Mouse (Mus musculus) cerebellum, adult 8-10 months (tissue): ENCODE measurements around the gene Pim3.
A peak's percentile ranks its signal among the peaks of the same experiment; 100 is the strongest.

ENCODE experiments used
- DNase-seq: peaks from one replicate; pipeline ENCODE4 v3.0.0; 2022

The Pim3 gene

GRCm38 (mm10) chr15:88837977-88838376, 24.0 kb upstream of the Pim3 start:
- DNase-seq: no peak

GRCm38 (mm10) chr15:88839271-88839670, 22.7 kb upstream of the Pim3 start:
- no peak for DNase-seq

DNA sequence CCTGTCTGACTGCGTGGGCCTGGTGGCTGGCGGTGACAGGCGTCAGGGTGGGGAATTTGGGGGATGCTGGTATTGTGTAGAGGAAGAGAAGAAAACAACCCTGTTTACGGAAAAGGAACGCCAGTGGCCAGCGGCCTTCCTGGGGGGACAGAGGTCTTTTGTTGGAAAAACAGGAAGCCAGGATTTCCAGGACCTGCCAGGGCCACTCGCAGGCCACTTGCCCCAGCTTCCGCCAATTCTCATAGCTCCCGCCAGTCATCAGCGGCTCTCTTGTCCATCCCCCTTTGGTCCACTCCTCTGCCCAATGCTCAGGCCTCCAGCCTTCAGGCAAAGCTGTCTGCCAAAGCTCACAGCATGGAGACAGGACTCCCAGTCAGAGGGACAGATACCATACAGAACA, 21.9 kb upstream of the Pim3 start:
- DNase-seq: no peak

DNA sequence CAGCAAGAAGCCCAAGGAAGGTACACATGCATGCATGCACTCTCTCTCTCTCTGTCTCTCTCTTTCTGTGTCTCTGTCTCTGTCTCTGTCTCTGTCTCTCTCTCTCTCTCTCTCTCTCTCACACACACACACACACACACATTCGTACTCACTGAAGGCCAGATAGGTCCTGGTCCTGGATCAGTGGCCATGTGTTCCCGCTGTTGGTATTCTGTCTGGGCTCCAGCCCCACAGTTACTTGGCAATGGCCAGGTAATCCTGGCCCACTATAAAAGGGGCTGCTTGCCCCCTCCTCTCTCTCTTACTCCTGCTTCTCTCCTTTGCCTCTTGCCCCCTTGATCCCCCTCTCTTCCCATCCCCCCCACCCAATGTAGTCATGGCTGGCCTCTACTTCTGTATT, 20.8 kb upstream of the Pim3 start:
- DNase-seq: no peak

DNA sequence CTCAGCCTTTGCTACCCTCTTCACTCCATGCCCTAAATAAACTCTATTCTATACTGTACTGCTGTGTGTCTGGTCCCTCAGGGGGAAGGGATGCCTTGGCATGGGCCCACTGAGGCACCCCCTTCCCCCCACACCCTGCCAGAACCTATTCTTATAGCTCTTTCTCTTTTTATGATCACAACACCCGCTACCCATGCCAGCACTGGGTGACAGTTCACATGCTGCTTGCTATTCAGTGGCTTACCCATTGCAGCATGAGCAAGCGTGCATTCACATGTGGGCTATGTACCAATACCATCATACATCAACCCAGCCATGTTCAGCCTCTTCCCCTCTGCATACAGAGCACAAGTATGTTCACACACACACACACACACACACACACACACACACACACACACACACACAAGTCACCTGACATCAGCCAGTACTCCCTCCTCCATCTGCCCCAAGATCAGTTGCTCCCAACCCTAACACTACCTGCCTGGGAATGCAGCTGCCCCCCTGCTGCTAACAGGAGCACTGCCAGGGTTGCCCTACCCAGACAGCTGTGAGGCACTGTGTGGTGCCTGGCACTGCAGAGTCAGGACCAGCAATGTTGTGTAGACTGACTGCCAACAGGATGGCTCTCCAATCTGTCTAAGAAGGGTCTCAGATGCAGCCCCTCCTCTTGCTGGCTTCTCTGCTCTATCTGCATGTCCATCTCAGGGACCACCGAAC, 20.2 kb upstream of the Pim3 start:
- DNase-seq: peak; percentile 84

- DNase-seq: no peak
Observed at GRCm38 (mm10) chr15:88842300-88842673, 19.7 kb upstream of the Pim3 start.

- DNase-seq: no peak
Observed at GRCm38 (mm10) chr15:88843486-88844097, 18.4 kb upstream of the Pim3 start.

DNA sequence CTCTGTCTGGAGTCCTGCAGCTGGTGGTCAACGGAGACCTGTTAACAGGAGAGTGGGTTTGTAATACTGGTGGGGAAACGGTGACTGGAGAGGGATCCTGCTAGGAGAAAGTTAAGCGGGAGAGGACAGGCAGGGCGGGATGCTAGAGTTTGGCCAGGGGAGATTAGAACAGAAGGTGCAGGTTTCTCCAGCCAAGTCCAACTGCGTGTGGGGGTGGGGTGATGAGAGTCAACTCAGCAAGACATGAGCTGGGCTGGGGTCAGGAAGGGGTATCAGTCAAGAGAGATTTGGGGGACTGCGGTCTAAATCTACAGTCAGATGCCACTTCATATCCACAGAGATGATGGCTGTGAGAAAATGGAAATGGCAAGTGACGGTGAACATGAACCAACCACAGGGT, 17.0 kb upstream of the Pim3 start:
- DNase-seq: no peak

DNA sequence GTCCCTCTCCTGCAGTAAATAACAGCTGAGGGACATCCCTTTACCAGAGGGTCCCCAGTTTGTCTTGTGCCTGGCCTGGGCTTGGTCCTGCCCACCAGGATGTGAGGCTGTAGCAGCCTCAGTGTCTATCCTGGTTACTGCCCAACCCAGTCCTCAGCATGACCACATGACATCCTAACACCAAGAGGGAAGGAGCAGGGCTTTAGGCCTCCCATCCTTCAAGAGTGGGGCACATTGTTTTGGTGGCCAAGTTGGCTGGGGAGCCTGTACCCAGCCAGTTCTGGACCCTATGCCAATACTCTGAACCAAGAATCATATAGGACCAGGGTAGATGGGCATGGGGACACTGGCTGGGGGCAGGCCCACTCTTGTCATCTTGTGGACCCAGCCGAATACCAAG, 13.3 kb upstream of the Pim3 start:
- no peak for DNase-seq

DNA sequence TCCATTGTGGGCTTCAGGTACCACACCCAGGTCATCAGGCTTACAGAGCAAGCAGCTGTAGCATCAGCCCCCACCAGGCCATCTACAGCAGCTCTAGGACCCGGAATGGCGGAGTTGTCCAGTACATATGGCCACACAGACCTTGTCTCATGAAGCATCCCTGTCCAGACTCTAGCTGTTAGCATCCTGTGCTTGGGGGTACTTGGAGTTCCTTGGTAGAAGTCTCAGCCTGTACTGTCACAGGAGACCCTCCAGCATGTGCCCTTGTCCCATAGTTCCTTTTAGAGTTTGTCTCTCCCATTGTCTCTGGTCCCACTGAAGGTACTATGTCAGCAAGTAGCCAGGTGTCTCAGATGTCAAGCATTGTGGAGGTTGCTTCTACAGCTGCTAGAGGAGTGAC, 12.4 kb upstream of the Pim3 start:
- no peak for DNase-seq

DNA sequence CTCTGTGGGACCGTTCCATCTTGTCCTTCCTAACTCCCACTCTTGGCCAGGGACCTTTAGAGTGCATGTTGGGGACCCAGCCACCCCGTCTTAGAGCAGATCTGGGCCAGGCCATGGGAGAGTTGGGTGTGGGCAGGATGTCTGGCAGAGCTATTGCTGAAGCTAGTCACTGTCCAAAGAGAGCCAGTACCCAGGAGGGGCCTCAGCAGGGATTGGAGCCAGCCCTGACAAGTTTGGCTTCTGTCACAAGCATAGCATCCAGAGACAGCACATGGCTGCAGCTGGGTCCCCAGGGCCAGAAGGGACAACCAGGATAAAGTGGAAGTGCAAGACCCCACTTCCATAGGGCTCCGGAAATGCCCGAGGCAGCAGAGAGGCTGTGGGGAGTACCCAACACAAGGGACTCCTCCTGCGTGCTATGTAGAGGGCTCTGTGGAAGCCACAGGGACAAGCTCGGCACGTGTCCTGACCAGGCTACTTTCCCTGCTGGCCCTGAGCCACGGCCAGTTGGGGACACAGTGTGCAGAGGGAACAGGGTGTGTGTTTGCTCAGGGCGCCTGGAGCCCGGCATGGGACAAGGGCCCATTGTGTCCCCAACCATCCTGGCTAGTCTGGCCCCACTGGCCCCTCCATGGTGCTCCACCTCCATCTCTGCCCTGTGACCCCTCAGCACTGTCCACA, 11.7 kb upstream of the Pim3 start:
- DNase-seq: peak; percentile 84

- DNase-seq: no peak
Observed at GRCm38 (mm10) chr15:88851076-88851475, 10.9 kb upstream of the Pim3 start.

- no peak for DNase-seq
Observed at GRCm38 (mm10) chr15:88851507-88852149, 10.4 kb upstream of the Pim3 start.

DNA sequence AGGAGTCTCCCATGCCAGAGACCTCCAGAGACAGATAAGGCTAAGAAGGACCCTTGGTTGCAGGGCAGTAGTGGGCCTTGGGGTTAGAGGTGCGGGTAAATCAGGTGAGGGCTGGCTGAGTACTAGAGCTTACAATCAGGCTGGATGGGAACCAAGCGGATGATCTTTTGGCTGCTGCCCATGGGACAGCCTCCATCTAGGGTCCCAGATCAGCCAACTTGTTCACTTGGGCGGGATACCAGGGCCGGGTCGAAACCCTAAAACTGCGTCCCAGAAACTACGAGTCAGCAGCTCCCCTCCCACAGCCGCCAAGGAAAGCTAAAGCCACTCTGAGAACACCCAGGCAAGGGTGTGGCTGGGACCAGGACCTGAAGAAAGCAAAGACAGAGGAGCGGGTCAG, 8.9 kb upstream of the Pim3 start:
- DNase-seq: peak; percentile 37

DNA sequence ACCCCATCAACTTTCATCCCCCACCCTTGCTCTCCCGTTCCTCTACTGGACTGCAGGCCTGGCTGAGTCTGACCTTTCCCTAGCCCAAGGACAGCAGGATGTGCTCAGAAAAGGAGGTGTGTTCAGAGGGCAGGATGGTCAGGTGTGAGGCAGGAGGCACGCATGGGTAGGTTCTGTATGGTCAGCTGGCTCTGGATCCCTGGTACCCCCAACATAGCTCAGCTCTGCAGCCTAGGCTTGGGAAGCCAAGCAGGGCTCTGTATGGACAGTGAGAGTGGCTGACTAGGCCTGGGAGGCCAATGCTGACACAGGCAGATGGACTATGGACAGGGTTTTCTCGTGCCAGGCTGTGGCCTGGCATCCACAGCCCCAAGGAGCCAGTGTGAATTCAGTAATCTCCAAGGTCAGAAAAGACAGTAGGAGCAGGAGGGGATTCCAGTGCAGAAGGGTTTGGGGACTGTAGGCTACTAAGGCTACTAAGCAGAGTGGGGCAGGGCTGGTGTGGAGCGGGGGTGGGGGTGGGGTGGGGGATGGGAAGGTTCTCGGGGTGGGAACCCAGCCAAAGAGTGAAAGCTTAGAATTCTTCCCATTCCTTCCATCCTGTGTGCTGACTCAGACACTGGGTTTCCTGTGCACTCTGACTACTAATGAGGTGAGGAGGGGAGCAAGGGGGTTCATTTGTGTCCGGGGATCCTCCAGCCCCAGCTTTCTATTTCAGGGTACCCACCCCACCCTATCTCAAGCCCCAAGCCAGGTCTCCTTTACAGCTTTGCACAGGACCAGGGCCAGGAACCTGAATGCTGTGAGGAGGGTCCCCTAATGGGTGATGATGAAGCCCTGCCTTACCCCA, 7.6 kb upstream of the Pim3 start:
- DNase-seq: peak; percentile 54

- peak; percentile 31 for DNase-seq
Observed at GRCm38 (mm10) chr15:88854969-88855830, 6.8 kb upstream of the Pim3 start.

DNA sequence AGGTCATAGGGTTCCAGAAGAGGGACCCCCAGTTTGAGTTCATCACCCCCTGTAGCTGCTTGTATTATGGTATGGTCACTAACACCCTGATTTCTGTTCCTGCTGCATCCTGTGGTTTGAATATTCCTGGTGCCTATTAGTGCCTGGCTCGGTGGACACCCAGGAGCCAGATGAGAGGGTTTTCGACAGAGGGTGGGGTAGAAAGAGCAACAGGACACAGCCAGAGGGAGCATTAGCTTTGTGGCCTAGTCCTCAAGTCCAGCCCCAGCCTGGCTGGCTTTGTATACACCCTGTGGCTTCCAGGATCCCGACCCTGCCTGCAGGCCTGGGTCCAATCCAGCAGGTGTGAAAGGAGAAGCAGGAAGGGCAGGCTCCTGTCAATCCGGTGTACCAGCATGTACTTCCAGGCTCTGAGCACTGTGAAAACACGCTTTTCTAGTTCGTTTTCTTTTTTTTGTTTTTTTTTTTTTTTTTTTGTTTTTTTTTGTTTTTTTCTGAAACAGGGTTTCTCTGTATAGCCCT, 6.0 kb upstream of the Pim3 start:
- peak; percentile 12 for DNase-seq

DNA sequence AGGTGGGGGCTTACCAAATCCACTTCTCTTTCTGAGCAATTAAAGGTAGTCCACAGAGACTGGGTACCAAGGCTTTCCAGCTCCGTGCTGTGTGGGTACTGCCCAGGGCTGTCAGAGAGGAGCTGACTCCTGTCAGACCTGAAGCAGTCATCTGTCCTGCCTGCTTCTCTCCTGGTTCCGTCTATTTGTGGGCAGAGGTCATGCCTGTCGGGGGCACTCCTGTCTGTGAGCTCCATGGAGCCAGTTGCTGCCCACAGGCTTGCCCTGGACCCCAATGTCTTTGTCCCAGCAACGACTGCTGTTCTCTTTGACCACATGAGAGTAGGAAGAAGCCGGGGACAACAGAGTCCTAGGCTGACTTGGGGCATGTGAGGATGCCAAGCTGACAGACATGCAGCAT, 5.4 kb upstream of the Pim3 start:
- DNase-seq: peak; percentile 18

DNA sequence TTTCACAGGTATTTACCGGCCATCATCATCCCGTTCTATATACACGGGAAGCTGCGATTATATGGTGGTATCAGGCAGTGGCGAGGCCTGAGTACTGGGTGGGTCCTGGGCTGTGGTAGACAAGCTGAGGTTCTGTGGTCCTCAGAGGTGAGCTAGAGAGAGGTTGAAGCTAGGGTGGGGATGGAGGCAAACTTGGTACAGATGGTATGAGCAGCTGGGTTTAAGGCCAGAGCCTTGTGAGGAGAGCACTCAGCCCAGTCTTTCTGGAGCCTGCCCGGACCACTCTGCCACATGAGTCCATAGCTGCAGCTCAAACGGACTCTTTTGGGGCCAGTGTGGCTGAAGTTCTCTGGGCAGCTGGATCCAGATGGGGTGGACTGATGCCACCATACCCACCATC, 4.6 kb upstream of the Pim3 start:
- peak; percentile 18 for DNase-seq

DNA sequence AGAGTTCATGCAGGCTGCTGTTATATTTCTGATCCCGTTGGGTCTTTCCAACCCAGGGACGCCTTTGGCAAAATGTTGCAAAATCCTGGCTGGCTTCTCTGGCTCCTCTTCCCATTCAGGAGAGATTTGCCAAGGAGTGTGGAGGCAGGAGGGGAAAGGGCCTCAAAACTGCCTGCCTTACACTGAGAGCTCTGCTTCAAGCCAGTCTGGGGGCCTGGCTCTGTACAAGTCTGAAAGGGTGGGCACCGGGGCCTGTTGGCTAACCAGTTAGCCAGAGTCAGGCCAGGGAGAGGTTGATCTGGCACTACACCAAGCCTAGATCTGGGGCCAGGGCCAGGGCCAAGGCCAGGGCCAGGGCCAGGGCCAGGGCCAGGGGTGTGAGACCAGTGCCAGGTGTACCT, 3.8 kb upstream of the Pim3 start:
- DNase-seq: peak; percentile 73

DNA sequence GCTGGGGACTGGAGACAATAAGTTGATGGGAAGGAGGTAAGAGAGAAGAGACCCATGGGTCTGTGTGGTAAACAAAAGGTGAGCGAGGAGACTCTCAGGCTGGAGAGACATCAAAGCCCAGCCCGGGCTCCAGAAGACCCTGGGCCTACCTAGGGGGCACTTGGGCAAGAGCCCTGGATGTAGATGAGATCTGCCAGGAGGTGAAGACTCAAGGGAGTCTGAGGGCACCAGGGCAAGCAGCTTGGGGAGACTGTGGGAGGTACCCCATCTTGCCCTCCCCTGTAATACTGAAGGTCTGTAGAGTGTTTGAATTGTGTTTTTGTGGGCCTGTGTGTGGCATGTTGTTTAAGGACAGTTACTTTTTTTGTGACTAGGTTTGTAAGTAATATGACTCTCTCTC, 3.3 kb upstream of the Pim3 start:
- DNase-seq: no peak
